Mouse (Mus musculus): ENCODE data around the gene Crisp4.

The Crisp4 gene

DNA sequence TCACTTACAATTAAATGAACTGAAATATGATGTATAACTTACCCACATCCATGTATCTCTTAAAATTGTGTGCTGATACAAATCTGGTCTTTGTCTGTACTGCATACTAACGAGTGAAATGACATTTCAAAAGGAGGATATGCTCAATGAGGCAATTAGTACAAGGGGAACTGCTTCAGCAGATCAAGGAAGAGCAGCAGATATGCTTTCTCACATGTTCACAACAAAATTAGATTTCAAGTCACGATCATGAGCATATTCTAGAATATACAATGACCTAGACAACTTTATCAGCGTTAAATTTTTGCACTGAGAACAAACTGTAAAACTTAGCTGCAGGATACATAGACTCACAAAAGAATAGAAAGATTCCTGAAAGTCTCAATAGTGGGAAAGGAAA is at the start of gene Crisp4:
Gene Crisp4, minus strand, starts transcription at position 101 of the 400 bp plus-strand sequence.
- no peak for DNase-seq (ENCODE audit: low read depth, low spot score)

DNA sequence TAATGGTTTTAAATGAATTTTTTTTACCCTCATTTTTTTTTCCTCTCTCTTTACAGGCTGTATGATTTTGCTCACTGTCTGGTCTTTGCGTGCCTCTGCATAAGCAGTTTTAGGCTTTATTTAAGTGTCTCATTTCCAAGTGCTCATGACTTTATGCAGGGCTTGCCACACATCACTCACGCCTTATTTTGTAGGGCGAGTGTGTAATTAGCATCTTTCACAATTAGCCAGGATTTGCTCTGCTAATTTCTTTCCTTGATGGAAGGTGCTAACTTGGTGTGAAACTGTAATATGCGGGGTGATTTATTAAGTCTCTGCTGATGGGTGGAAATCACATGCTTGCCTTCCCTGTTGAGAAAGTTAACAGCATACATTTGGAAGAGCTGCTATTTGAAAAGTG is 46.0 kb upstream of the Crisp4 start:
- DNase-seq (ENCODE audit: low read depth, low spot score): no peak

DNA sequence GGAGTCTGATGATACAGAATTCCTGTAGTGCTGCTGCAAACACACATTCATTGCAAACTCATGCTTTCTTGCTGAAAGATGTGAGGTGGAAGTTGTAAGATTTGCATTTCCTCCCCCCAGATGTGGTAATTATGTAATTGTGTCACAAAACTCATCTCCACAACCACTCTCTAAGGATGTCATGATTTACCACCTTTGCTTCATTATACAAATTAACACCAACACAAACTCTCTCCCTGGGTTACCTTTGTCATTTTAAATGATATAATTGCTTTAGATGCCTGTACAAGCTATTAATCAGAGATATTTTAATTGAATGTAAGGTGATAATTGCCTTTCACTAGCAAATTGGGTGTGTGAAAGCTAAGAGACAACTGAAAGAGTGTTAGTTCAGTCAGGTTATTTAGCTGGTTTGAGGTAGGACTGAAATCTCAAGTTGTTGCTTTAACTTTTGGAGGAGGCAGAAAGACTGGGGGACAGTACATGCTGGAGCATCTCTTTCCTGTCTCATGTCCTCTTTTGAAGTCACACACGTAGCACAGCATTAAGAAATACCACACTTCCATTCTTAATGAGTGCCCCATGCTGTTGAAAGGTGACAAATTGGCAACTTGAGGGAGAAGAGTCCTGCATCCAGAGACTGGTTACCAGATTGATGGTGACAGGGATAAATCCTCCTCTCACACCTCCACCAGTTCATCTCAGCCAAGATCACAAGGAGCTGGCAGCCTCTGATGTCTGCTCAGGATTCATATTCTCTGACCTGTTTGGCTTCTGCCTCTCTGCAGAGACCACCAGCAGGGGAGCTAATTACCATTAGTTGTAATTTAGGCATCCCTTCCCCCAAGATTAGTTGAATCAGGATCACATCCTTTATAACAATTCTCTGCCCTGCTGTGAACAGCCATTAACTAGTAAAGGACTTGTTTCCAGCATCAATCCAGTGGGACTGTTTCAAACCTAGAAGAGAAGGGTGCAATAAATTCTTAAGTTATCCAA is 45.3 kb upstream of the Crisp4 start:
- DNase-seq (ENCODE audit: low read depth, low spot score): no peak

DNA sequence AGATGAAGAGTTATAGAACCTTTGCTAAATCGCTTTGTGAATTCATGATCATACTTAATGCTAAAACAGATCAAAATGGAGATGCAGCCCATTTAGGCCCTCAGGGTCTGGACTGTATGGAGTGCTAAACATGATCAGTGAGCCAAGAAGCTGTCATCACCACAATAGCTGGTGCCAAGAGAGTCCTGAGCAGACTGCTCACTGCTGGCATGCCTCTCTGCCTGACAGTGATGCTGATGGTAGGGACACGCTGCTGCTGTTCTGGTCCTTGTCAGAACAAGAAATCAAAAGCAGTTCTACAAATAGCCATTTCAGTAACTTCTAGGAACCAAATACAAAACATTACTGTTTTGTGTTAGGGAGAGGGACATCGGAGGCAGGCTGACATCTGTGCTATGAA is 35.5 kb upstream of the Crisp4 start:
- no peak for DNase-seq (ENCODE audit: low read depth, low spot score)

DNA sequence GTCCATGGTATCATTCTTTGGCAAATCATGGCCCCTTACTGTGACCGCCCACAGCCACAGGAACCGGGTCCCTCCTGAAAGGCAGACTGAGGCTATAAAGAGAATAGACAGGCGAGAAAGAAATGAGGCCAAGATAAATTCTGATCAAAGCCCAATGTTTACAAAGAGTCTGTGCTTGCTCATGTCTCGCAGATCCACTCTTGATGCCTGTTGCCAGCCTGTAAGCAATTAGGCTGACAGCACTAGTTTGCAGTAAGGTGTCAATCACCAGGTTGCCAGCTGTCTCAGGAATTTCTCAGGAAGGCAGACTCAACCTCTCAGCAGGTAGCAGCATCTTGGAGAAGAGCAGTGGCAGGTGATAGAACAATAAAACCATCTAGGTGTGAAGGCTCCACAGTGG is 24.9 kb upstream of the Crisp4 start:
- no peak for DNase-seq (ENCODE audit: low read depth, low spot score)

DNA sequence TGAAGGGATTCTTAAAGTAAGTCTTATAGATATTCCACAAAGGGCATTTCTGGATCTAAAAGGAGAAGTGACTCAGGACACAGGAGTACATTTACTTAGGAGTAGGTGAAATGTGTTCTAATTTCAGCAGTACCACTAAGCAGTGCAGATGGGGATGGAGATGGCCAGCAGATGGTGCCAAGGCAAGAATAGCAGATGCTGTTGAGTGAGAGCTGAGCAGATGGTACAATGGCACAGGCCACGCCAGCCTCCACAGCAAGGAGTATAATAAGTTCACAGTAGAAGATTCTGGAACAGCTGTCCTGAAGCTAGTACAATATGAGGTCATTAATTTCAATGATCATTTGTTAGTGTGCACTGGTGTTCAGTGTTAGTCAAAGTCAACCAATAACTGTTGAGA is 22.6 kb upstream of the Crisp4 start:
- no peak for DNase-seq (ENCODE audit: low read depth, low spot score)

DNA sequence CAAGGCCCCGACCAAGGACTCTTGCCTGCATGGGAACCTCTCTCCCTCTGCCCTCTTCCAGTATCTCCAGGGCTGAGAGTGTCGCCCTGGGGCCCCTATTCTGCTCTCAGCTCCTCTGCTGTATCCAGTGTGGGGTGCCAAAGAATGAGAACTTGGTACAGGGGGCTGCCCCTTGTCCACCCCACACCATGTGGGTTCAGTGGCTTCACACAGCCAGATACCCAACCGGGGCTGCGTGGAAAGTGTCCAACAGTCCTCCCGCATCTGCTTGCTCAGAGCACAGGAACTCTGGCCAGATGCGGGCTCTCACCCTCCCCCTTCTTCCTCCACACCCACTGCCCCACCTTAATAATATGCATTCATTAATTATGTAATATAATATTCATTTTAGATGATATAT is 13.4 kb upstream of the Crisp4 start:
- DNase-seq (ENCODE audit: low read depth, low spot score): no peak

DNA sequence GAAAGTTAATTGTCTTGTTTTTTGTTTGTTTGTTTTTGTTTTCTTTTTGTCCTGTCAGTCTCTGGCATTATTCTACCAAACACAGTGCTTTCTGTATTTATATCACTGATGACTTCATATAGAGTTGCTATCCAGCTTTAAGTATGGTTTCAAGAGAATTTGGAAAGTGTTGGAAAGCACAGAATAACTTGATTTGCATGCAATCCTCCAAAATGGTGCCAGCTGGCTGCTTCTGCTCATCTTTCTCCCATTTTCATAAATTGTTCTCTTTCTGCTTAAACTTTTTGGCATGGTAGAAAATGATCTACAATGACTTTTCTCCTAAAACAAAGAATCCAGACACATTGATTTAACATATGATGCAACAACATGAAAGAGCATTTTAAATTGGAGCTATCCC is 2.5 kb upstream of the Crisp4 start:
- no peak for DNase-seq (ENCODE audit: low read depth, low spot score)

DNA sequence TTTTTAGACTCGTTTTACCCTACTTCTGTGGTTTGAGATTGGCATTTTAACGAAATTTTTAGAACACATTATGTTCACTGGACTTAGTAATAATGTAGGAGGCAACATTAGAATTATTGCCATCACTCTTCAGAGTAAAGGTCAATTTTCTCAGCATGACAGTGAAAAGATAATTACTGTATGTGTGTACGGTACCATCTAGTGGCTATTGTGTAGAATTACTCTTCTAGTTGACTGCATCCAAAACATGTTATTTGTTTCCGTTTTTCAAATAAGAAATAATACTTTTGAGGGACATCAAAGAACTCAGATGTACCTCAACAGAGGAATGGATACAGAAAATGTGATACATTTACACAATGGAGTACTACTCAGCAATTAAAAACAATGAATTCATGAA is 14.0 kb downstream of the Crisp4 start:
- DNase-seq (ENCODE audit: low read depth, low spot score): no peak

DNA sequence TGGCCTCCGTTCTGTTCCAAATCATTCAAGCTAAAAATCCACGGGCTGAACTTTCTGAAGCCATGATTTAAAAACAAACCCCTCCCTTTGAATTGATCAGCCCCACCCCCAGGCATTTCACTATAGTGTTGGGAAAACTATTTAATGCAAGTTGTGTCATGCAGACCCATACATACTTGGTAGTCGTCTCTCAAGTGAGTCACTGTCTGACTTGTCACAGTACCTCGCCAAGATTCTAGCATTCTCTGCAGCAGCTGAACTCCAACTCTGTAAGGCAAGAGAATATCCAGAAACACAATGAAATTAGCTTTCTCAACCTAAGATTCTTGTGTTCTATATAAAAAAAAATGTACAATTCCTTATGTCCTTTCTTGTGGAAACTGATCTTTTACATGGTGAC is 15.7 kb downstream of the Crisp4 start:
- no peak for DNase-seq (ENCODE audit: low read depth, low spot score)

DNA sequence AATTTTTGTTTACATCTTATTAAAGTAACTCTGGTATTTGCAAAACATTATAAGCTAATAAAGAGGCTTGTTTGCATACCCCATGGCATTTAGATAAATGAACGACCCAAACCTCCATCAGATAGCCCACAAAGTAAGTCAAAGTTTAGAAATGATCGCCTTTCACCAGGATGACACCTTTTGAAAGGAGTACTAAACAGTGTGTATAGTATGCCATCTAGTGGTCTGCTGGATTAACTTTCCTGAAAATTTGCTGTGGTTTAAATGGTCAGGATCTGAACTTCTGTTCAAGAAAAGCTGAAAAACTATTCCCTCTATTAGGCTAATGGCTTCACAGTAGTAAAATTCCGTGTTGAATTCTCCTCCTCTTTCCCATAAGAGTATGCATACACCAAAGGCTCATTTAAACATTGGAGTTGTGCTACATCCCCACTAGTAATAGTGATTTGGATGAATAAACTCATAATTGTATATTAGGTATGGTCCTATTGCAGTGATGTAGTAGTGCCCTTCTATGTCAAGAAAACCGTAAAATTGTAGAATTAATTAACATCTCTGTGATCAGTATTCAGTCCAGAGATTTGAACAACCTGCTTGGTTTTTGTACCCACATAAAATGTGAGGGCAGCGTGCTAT is 38.9 kb downstream of the Crisp4 start:
- DNase-seq (ENCODE audit: low read depth, low spot score): no peak

DNA sequence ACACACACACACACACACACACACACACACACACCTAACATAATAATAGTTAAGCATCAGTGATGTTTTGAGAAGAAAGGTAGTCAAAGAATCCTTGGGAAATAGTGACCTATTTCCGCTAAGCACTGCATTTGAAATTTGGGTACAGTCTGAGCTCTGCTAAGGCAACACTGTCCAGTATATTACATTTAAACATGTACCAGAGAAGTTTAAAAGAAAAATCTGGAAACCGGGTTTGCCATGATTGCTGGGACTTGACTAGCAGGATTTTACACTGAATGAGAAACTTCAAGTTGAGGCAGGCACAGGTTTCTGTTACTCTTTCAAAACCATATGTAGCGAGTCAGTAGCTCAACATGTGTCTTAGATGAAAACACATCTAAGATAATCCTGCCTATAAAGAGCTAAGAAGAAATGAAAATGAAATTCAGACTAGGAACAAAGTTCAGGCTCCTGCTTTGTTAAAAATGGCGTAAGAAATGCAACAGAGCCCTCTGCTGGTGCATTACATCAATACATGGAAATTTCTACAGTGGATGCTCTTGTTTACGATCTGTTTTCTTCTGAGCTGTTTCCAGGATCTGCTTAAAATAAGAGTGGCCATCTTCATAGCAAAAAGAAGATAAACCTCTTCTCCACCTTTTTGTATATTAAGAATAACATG is 39.7 kb downstream of the Crisp4 start:
- peak; percentile 20 for DNase-seq (ENCODE audit: low read depth, low spot score)

DNA sequence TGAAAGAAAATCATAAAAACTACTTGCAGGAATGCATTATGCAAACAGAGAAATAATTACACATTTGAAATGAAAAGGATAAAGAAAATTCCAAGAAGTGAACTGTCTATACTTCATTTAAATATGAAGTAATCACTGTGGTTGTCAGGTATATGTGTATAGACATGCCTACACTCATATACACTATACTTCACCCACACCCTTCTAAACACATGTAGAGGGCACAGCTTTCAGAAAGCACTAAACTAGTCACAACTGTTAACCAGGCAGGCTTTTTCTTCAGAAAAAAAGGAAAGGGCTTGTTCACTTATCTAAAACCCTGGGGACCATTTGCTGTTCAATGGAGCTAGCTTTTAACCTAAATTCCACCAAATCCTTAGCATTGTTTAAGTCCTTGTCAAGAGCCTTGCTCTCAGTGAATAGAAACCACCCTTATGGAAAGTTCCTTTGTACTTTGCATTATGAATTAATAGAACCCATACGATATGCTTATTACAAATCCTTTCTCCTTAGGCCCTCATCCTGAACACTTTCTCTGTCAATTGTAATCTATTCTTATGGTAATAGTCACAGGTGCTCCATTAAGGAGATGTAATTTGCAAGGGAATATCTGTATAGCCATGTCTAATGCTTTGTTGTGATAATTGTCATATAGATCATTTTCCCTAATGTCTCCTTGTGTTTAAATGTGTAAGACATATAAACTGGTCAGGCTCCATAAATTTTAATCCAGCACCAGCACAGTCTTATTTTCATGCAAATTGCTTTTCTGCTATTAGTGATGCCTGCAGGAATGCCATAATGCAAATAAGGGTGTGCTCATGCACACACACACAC is 40.5 kb downstream of the Crisp4 start:
- no peak for DNase-seq (ENCODE audit: low read depth, low spot score)
